Mouse (Mus musculus) cortical plate, adult 2 months (tissue): ENCODE data around the gene Crim1. TPM values are rescaled to one million over a fixed set of nuclear protein-coding genes. Genes with fewer than 3 reads are reported as not detected.

Experiments used
- H3K27ac ChIP-seq: fragments of 200-500 bp; 2 replicates; pipeline ENCODE4 v1.5.1; 2012; ENCODE audit warnings: low read length, control low read depth, inconsistent platforms; ENCODE audit not compliant: insufficient read depth
- H3K4me1 ChIP-seq: fragments of 200-500 bp; 2 replicates; pipeline ENCODE4 v1.6.1; 2011; ENCODE audit warnings: low read length; ENCODE audit not compliant: control insufficient read depth, insufficient read depth
- H3K4me3 ChIP-seq: fragments of 200-500 bp; 2 replicates; pipeline ENCODE4 v1.5.1; 2011; ENCODE audit warnings: mild to moderate bottlenecking, low read length, control low read depth; ENCODE audit not compliant: insufficient read depth
- CTCF ChIP-seq: fragments of 200-500 bp; IDR thresholded peaks from 2 replicates; pipeline ENCODE4 v1.5.1; 2011; ENCODE audit warnings: mild to moderate bottlenecking, control low read depth, low read length; ENCODE audit not compliant: insufficient read depth; ENCODE audit errors: extremely low read depth
- POLR2A ChIP-seq: fragments of 200-500 bp; IDR thresholded peaks from 2 replicates; pipeline ENCODE4 v1.6.1; 2011; ENCODE audit warnings: mild to moderate bottlenecking, low read length, control low read depth; ENCODE audit not compliant: insufficient read depth; ENCODE audit errors: extremely low read depth
- polyA plus RNA-seq: library from polyadenylated mRNA; depleted of rRNA; stranded (reverse); fragments of >200 nt; gene quantifications from 2 replicates; pipeline ENCODE4 v1.2.3, GENCODE M21; 2012

Gene Crim1
- polyA plus RNA-seq, 1 experiment = 33.5 TPM

- 0 out of 2 replicates have a peak, but pooled peaks cover 1% of the 10 kb centered on the region for H3K4me1 ChIP-seq
- no peak overlapping the region for H3K27ac ChIP-seq
- TF ChIP-seq POLR2A (no peak), CTCF (no peak)
- no peak overlapping the region for H3K4me3 ChIP-seq
Measured at GRCm38 (mm10) chr17:78291030-78291429, 91.0 kb downstream of the Crim1 start.

- TF ChIP-seq CTCF (no peak), POLR2A (no peak)
- no peak overlapping the region for H3K4me3 ChIP-seq
- no peak overlapping the region for H3K27ac ChIP-seq
Measured at GRCm38 (mm10) chr17:78292301-78292700, 92.3 kb downstream of the Crim1 start.

GRCm38 (mm10) chr17:78292827-78293488, 92.9 kb downstream of the Crim1 start:
- 0 out of 2 replicates have a peak, but pooled peaks cover 1% of the 10 kb centered on the region for H3K4me1 ChIP-seq
- no peak overlapping the region for H3K27ac ChIP-seq
- no peak overlapping the region for H3K4me3 ChIP-seq
- TF ChIP-seq CTCF (no peak), POLR2A (no peak)

More at GRCm38 (mm10) chr17:78292301-78292700, 92.3 kb downstream of the Crim1 start:
- 0 out of 2 replicates have a peak, but pooled peaks cover 1% of the 10 kb centered on the region for H3K4me1 ChIP-seq

DNA sequence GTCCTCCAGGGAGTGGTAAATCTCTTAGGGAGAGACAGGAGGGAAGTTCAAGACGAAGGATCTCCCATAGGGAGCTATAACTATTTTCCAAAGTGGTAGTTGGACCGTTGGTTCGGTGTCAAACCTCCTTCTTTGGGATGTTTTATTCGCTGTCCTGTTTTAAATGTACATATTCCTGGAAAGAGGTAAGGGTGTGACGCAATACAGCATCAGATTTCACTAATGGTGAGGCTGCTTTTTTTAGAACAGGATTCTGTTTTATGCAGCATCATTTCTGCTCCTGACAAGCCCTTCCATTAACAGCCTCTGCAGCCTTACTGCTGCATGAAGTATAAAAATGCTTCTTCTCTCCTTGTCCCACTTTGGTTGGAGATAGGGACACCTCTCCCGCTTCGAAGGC, 95.9 kb downstream of the Crim1 start:
- Histone ChIP-seq H3K4me3 (no peak overlapping the region), H3K4me1 (0 out of 2 replicates have a peak, but pooled peaks cover 1% of the 10 kb centered on the region), H3K27ac (no peak overlapping the region)
- TF ChIP-seq CTCF (no peak), POLR2A (no peak)

GRCm38 (mm10) chr17:78298140-78298539, 98.1 kb downstream of the Crim1 start:
- no peak for TF ChIP-seq POLR2A
- peak; percentile 40 for TF ChIP-seq CTCF
- H3K4me1 ChIP-seq = 0 out of 2 replicates have a peak, but pooled peaks cover 1% of the 10 kb centered on the region
- no peak overlapping the region for H3K4me3 ChIP-seq
- H3K27ac ChIP-seq = no peak overlapping the region

- TF ChIP-seq POLR2A = no peak
- TF ChIP-seq CTCF = no peak
- Histone ChIP-seq H3K4me1 (0 out of 2 replicates have a peak, but pooled peaks cover 1% of the 10 kb centered on the region), H3K4me3 (no peak overlapping the region), H3K27ac (no peak overlapping the region)
Measured at GRCm38 (mm10) chr17:78298967-78299540, 99.0 kb downstream of the Crim1 start.

DNA sequence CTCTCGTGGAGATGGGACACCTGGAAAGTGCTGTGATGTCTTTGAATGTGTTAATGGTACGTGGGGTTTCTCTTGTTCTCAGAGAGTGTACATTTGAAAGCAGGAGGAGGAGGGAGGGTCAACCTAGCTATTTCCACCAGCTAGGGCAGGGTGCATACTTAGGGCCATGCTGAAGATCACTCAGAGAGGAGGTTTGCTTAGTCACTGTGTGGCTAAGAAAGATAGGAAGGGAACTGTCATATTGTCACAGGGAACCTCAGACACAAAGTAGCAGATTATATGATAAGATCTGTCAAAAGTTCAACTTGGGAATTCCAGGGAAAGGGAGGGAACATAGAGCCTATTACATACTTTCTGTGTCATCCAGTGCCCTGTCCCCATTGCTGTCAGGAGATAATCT, 103.0 kb downstream of the Crim1 start:
- H3K4me1 ChIP-seq = no peaks in the 10 kb centered on the region

DNA sequence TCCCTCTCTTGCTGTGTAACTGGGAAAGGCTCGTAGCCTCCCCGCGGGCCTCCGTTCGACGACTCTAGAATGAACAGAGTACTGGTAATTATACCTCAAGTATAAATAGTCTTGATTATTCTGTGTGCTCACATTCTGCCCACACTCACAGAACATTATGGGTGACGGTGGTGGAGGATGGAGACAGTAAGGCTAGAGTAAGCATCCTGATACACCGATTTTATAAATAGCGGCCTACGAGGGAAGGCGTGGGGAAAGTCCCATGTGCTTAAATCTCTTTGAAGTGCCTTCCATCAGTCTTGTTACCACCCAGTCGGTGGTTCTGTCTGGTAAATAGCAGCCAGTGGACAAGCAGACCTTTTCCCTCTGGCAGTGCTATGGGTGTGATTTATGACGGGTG, 104.0 kb downstream of the Crim1 start:
- TF ChIP-seq CTCF (no peak), POLR2A (no peak)
- H3K4me1 ChIP-seq = no peaks in the 10 kb centered on the region
- no peak overlapping the region for H3K4me3 ChIP-seq
- H3K27ac ChIP-seq = no peak overlapping the region

More for the DNA sequence above, 103.0 kb downstream of the Crim1 start:
- Histone ChIP-seq H3K4me3 (no peak overlapping the region), H3K27ac (no peak overlapping the region)
- no peak for TF ChIP-seq POLR2A
- TF ChIP-seq CTCF = no peak

DNA sequence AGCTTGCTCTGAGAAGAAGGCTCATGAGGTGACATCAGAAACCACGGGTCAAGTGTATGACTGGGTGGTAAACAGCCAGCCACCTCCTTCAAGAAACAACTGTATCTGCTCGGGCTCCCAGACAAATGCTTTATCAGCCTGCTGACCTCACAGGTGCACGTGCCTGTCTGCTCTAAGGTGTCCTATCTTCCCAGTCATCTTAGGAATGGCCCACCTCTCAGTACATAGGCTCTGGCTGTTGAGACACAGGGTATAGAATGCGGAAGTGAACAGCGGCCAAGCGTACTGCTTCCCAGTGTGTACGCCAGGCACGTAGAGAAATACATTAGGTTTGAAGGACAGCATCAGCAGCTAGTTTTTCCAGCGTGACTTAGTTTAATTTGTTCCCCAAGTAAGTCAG, 106.4 kb downstream of the Crim1 start:
- no peak overlapping the region for H3K27ac ChIP-seq
- no peak for TF ChIP-seq POLR2A
- TF ChIP-seq CTCF = no peak
- H3K4me1 ChIP-seq = no peaks in the 10 kb centered on the region

DNA sequence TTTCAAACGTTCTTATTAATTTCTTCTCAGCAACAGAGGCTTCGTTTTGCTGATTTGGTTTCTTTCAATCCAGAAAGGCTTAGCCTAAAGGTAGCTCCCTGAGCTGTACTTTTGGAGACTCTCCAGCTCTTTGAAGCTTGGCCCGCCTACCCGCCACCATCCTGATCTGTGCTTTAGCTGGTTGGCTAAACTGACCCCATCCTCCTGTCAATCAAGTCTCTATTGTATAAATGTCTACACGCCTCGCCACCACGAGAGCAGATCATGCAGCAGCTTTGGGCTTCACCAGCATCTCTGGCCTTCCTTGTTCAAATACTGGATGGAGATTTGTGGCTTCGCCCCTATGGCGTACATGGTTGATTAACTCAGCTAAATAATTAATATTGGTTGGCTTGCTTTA, 108.2 kb downstream of the Crim1 start:
- no peak overlapping the region for H3K4me3 ChIP-seq
- no peak overlapping the region for H3K27ac ChIP-seq
- H3K4me1 ChIP-seq = no peaks in the 10 kb centered on the region
- no peak for TF ChIP-seq CTCF
- no peak for TF ChIP-seq POLR2A

More for the DNA sequence above, 106.4 kb downstream of the Crim1 start:
- H3K4me3 ChIP-seq = no peak overlapping the region
